Mouse (Mus musculus) liver, embryonic 13.5 days (tissue): Measurements from ENCODE around the gene Olfr458. TPM values are rescaled to one million over a fixed set of nuclear protein-coding genes. Genes with fewer than 3 reads are reported as not detected.
"Not testable (repeated sequence)": the region's sequence is repeated elsewhere in the genome, so short reads cannot be mapped to it uniquely, and the experiment has no call there.

ENCODE experiments used
- ATAC-seq: fragments of 200-750 bp; cut with Nextera tagmentation; 2 replicates; pipeline ENCODE4 v1.8.0; 2017; ENCODE audit warnings: low read depth, mild to moderate bottlenecking, moderate number of reproducible peaks, moderate library complexity
- DNase-seq: peaks from one replicate; pipeline ENCODE4 v3.0.0; 2022
- H3K27ac ChIP-seq: fragments of 300-500 bp; sonication (generic); 2 replicates; pipeline ENCODE4 v1.5.1; 2015; ENCODE audit warnings: moderate library complexity, mild to moderate bottlenecking, inconsistent platforms
- H3K27me3 ChIP-seq: fragments of 300-500 bp; sonication (generic); 2 replicates; pipeline ENCODE4 v1.6.1; 2015; ENCODE audit warnings: mild to moderate bottlenecking, inconsistent platforms
- H3K36me3 ChIP-seq: fragments of 300-500 bp; sonication (generic); 2 replicates; pipeline ENCODE4 v1.6.1; 2015; ENCODE audit warnings: mild to moderate bottlenecking, inconsistent platforms
- H3K4me1 ChIP-seq: fragments of 300-500 bp; sonication (generic); replicated peaks from 2 replicates; pipeline ENCODE4 v1.6.1; 2015; ENCODE audit warnings: inconsistent platforms
- H3K4me2 ChIP-seq: fragments of 300-500 bp; sonication (generic); 2 replicates; pipeline ENCODE4 v1.6.1; 2015; ENCODE audit warnings: inconsistent platforms, mild to moderate bottlenecking, moderate library complexity
- H3K4me3 ChIP-seq: fragments of 300-500 bp; sonication (generic); replicated peaks from 2 replicates; pipeline ENCODE4 v1.5.1; 2015; ENCODE audit warnings: mild to moderate bottlenecking, inconsistent platforms
- H3K9ac ChIP-seq: fragments of 300-500 bp; sonication (generic); 2 replicates; pipeline ENCODE4 v1.6.1; 2015; ENCODE audit warnings: mild to moderate bottlenecking, inconsistent platforms
- H3K9me3 ChIP-seq: fragments of 300-500 bp; sonication (generic); replicated peaks from 2 replicates; pipeline ENCODE4 v1.6.1; 2016; ENCODE audit warnings: inconsistent platforms
- whole genome bisulfite sequencing: fragments of 180-500 bp; shearing (Covaris S2); methylation state at CpG from one replicate; pipeline ENCODE4 v1.1.7; 2015; ENCODE audit not compliant: insufficient replicate concordance; 5-methylcytosine and 5-hydroxymethylcytosine counted together
- polyA plus RNA-seq: library from polyadenylated mRNA; unstranded; fragments of >200 nt; fragmentation: Nextera tagmentation; extraction: Ambion mirVana; gene quantifications from 2 replicates; pipeline ENCODE4 v1.2.1, GENCODE M21; 2015

Gene Olfr458
- polyA plus RNA-seq, result not detected in 2 replicates

- Histone ChIP-seq H3K9ac (no peak within 1 kb of the TSS), H3K9me3 (no peaks in the 10 kb centered on the region), H3K27me3 (no peaks in the 10 kb centered on the region), H3K36me3 (no peaks in the 10 kb centered on the region), H3K4me2 (no peak within 1 kb of the TSS), H3K4me3 (no peak within 1 kb of the TSS), H3K4me1 (no peaks in the 10 kb centered on the region), H3K27ac (no peak within 1 kb of the TSS)
- 57% methylated on average over 1 of the region's 1 CpGs for WGBS
- DNase-seq (no peak), ATAC-seq (no peak)
Observed at GRCm38 (mm10) chr6:42465096-42465495, at the start of gene Olfr458. Gene Olfr458, minus strand, starts transcription at chr6:42465196.

- Histone ChIP-seq H3K4me2 (no peak overlapping the region), H3K9me3 (no peaks in the 10 kb centered on the region), H3K36me3 (no peaks in the 10 kb centered on the region), H3K4me1 (no peaks in the 10 kb centered on the region), H3K9ac (no peak overlapping the region), H3K4me3 (no peak overlapping the region), H3K27ac (no peak overlapping the region), H3K27me3 (no peaks in the 10 kb centered on the region)
- WGBS, result 65% methylated on average over 1 of the region's 1 CpGs
- ATAC-seq (no peak), DNase-seq (no peak)
Observed at GRCm38 (mm10) chr6:42513461-42513860, 48.5 kb upstream of the Olfr458 start.

- H3K4me2 ChIP-seq, result no peak overlapping the region
- H3K27me3 ChIP-seq, result no peaks in the 10 kb centered on the region
- no peaks in the 10 kb centered on the region for H3K4me1 ChIP-seq
- no peaks in the 10 kb centered on the region for H3K36me3 ChIP-seq
- H3K9me3 ChIP-seq, result no peaks in the 10 kb centered on the region
- H3K27ac ChIP-seq, result no peak overlapping the region
- no peak for ATAC-seq
- no peak overlapping the region for H3K9ac ChIP-seq
- no peak overlapping the region for H3K4me3 ChIP-seq
- no peak for DNase-seq
Observed at GRCm38 (mm10) chr6:42509311-42509710, 44.3 kb upstream of the Olfr458 start.

DNA sequence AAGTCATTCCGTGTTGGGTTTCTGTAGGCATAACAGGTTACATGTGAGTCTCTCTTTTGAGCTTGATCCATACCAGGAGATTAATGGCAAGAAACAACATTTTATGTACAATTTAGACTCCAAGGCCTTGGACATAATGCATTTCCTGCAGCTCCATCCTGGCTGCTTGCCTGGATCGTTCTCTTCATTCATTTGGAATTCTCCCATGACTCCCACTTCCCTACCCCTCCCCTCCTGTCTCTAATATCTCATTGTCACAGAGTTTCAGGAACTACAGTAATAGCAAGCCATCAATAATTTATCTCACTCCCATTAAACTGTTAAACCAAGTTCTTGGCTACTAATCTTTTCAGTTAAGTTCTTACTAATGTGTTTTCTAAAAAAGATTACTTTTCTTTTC is 38.5 kb upstream of the Olfr458 start:
- no peak overlapping the region for H3K27ac ChIP-seq
- no peak overlapping the region for H3K4me3 ChIP-seq
- 62% methylated on average over 2 of the region's 2 CpGs for WGBS
- ATAC-seq, result no peak
- H3K27me3 ChIP-seq, result no peaks in the 10 kb centered on the region
- H3K36me3 ChIP-seq, result no peaks in the 10 kb centered on the region
- H3K9me3 ChIP-seq, result no peaks in the 10 kb centered on the region
- DNase-seq, result no peak
- H3K9ac ChIP-seq, result no peak overlapping the region
- H3K4me1 ChIP-seq, result no peaks in the 10 kb centered on the region
- no peak overlapping the region for H3K4me2 ChIP-seq

DNA sequence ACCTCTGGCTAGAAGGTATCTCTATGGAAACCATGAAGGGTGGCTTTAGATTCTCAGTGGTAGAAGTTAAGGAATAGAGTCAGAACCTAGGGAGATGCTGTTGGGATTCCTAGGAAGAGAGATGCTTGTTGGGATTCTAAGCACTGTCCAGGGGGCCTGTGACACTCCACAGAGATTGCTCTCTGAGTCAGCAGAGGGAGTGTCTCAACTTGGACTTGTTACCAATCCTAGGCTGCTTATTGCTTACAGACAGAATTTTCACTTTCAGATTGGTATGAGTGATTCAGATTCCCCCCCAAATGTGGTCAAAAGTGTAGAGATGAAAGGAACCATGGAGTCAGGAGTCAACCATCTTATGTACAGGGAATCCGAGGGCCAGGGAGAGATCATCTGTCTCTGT is 24.7 kb upstream of the Olfr458 start:
- H3K9ac ChIP-seq, result no peak overlapping the region
- no peak overlapping the region for H3K4me2 ChIP-seq
- 52% methylated on average over 1 of the region's 1 CpGs for WGBS
- DNase-seq, result no peak
- H3K27me3 ChIP-seq, result no peaks in the 10 kb centered on the region
- no peak overlapping the region for H3K27ac ChIP-seq
- H3K36me3 ChIP-seq, result no peaks in the 10 kb centered on the region
- no peak for ATAC-seq
- no peaks in the 10 kb centered on the region for H3K4me1 ChIP-seq
- H3K9me3 ChIP-seq, result no peaks in the 10 kb centered on the region
- H3K4me3 ChIP-seq, result no peak overlapping the region

DNA sequence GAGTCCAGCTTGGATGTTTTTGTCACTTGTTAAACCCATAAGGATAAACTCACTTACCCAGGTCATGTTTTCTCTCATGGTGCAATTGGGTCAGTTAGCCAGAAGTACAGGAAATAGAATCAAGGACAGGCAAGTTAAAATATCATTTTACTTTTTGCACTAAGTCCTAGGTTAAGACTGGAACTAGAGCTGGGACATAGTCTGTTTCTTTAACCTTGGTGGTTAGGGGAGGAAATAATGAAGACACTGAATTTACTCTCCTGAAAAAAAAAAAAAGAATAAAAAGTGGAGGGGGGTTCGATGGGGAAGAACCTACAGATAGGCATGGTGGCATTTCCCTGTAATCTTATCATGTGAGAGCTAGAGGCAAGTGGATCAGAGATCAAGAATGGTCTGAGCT is 22.1 kb upstream of the Olfr458 start, which contains the start of gene Olfr456:
Gene Olfr456, minus strand, starts transcription at position 101 of the 400 bp plus-strand sequence.
- Histone ChIP-seq H3K4me3 (no peak within 1 kb of the TSS), H3K36me3 (no peaks in the 10 kb centered on the region), H3K9me3 (no peaks in the 10 kb centered on the region), H3K27ac (no peak within 1 kb of the TSS), H3K27me3 (no peaks in the 10 kb centered on the region), H3K4me2 (no peak within 1 kb of the TSS), H3K9ac (no peak within 1 kb of the TSS), H3K4me1 (no peaks in the 10 kb centered on the region)
- 46% methylated on average over 1 of the region's 1 CpGs for WGBS
- DNase-seq, result no peak
- no peak for ATAC-seq

GRCm38 (mm10) chr6:42484633-42485032 is 19.6 kb upstream of the Olfr458 start:
- Histone ChIP-seq H3K27me3 (no peaks in the 10 kb centered on the region), H3K4me1 (no peaks in the 10 kb centered on the region), H3K4me3 (no peak overlapping the region), H3K4me2 (no peak overlapping the region), H3K9ac (no peak overlapping the region), H3K36me3 (no peaks in the 10 kb centered on the region), H3K27ac (no peak overlapping the region), H3K9me3 (no peaks in the 10 kb centered on the region)
- ATAC-seq (no peak), DNase-seq (no peak)

GRCm38 (mm10) chr6:42476235-42476634 is 11.2 kb upstream of the Olfr458 start, which contains the start of gene Olfr457:
Gene Olfr457, minus strand, starts transcription at chr6:42476335.
- 50% methylated on average over 1 of the region's 1 CpGs for WGBS
- Histone ChIP-seq H3K27me3 (no peaks in the 10 kb centered on the region), H3K9me3 (no peaks in the 10 kb centered on the region), H3K36me3 (no peaks in the 10 kb centered on the region), H3K4me2 (no peak within 1 kb of the TSS), H3K4me3 (no peak within 1 kb of the TSS), H3K4me1 (no peaks in the 10 kb centered on the region), H3K27ac (no peak within 1 kb of the TSS), H3K9ac (no peak within 1 kb of the TSS)
- ATAC-seq (no peak), DNase-seq (no peak)

- not testable (repeated sequence) for H3K9ac ChIP-seq, H3K27me3 ChIP-seq, H3K36me3 ChIP-seq, H3K27ac ChIP-seq, ATAC-seq, H3K9me3 ChIP-seq, H3K4me3 ChIP-seq, H3K4me2 ChIP-seq, DNase-seq, H3K4me1 ChIP-seq
- WGBS, result 86% methylated on average over 4 of the region's 4 CpGs
Observed at GRCm38 (mm10) chr6:42471298-42471697, 6.3 kb upstream of the Olfr458 start.

DNA sequence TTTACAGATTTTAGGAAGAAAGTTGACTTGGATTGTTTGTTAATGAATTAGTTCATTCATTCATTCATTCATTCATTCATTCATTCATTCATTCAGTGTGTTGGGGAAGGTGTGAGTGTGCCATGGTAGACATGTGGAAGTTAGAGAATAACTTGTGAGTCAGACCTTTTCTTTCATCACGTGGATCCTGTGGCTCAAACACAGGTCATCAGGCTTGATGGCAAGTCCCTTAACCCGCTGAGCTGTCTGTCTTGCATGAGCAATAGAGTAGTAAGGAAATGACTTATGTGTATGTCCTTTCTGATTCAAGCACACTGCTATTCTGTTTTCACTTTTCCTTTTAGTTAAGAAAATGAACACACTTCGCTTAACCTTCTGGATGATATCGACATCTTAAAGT is 5.5 kb upstream of the Olfr458 start:
- Histone ChIP-seq H3K27ac (no peak overlapping the region), H3K9me3 (no peaks in the 10 kb centered on the region), H3K4me1 (no peaks in the 10 kb centered on the region), H3K4me3 (no peak overlapping the region), H3K36me3 (no peaks in the 10 kb centered on the region), H3K27me3 (no peaks in the 10 kb centered on the region), H3K4me2 (no peak overlapping the region), H3K9ac (no peak overlapping the region)
- no peak for DNase-seq
- WGBS, result 62% methylated on average over 4 of the region's 4 CpGs
- ATAC-seq, result no peak

DNA sequence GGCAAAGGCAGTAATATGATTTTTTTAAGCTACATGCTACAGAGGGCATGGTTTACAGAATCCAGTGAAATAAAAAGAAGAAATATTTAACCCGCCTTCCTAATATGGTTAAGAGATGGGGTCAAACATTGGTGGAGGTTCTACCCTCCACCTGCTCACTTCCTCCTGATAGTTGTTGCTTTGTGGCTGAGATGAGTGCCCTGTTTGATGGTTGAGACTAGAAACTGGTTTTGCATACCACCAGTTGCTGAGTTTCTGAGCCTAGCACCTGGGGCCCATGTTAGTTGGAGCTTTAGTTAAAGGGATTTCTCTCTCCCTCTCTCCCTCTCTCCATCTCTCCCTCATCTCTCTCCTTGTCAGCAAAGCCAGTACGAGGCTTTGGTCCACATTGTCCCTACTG is 17.6 kb downstream of the Olfr458 start:
- no peak overlapping the region for H3K9ac ChIP-seq
- ATAC-seq (no peak), DNase-seq (no peak)
- no peak overlapping the region for H3K4me2 ChIP-seq
- WGBS, result 52% methylated on average over 2 of the region's 2 CpGs
- H3K36me3 ChIP-seq, result no peaks in the 10 kb centered on the region
- H3K9me3 ChIP-seq, result no peaks in the 10 kb centered on the region
- H3K27ac ChIP-seq, result no peak overlapping the region
- H3K4me1 ChIP-seq, result no peaks in the 10 kb centered on the region
- no peak overlapping the region for H3K4me3 ChIP-seq
- H3K27me3 ChIP-seq, result no peaks in the 10 kb centered on the region

DNA sequence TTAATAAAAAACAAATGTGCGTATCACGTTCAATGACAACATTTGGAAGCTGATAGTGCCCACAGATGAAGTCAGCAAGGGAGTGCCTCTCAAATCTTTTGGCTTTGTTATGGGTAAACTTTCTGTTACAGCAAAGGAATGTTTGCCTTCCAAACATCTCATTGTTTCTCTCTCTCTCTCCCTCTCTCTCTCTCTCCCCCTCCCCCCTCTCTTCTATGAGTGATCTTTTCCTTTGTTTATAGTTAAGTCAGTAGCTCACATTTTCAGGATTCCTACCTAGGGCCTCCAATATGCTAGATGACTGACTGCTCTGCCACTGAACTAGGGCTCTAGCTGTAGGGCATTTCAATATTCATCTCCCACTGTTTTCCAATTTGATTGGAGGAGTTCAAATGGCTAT is 20.5 kb downstream of the Olfr458 start:
- Histone ChIP-seq H3K4me3 (no peak overlapping the region), H3K9ac (no peak overlapping the region), H3K9me3 (no peaks in the 10 kb centered on the region), H3K27me3 (no peaks in the 10 kb centered on the region), H3K4me1 (no peaks in the 10 kb centered on the region), H3K36me3 (no peaks in the 10 kb centered on the region), H3K27ac (no peak overlapping the region), H3K4me2 (no peak overlapping the region)
- no peak for DNase-seq
- no peak for ATAC-seq
- WGBS, result 50% methylated on average over 2 of the region's 2 CpGs
